Comparison of ENCODE assay signal across 8 mouse cellular contexts in the genomic region with DNA sequence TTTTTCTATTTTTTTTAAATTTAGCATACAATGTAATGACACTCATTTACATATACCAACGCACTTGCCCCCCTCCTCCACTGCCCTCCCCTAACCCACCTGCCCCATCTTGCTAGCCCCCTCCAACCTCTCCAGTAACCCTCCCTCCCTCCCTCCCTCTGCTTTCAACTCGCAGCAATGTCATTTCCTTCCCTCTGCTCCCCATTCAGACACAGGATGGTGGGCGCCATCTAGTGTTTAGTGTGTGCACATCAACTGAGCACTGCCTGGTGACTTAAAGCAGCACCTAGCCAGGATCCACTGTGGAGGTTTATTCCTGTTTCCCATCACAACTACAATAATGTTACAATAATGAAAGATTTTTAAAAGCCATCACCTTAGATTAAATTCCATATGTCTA.
A peak's percentile ranks its signal among the peaks of the same experiment; 100 is the strongest.
DNase-seq lines count a peak whose midpoint lies in the region; ATAC-seq and TF ChIP-seq lines count a peak whose summit lies in the region.

No protein-coding gene starts in this region.

- peak; percentile 58 for TF ChIP-seq CTCF in gastrocnemius, adult 2 months (IDR thresholded peaks at IDR 0.05)

- no peak overlapping the region for H3K27ac ChIP-seq in gastrocnemius, adult 2 months
- no peak overlapping the region for H3K27ac ChIP-seq in embryonic facial prominence, embryonic 10.5 days (replicated peaks)
- H3K27ac ChIP-seq in hindbrain, embryonic 11.5 days (ENCODE audit: low read depth, low read length) = no peak overlapping the region

- no peak overlapping the region for H3K4me2 ChIP-seq in hindbrain, embryonic 11.5 days (replicated peaks; ENCODE audit: low read depth, low read length)

- H3K9ac ChIP-seq in hindbrain, embryonic 11.5 days (ENCODE audit: low read depth, low read length) = no peak overlapping the region

- 3% methylated on average over 3 of the region's 3 CpGs for WGBS in embryonic facial prominence, embryonic 10.5 days
- 0% methylated on average over 3 of the region's 3 CpGs for WGBS in hindbrain, embryonic 11.5 days

- H3K36me3 ChIP-seq in embryonic facial prominence, embryonic 10.5 days (replicated peaks) = no peaks in the 10 kb centered on the region
- H3K36me3 ChIP-seq in hindbrain, embryonic 11.5 days (ENCODE audit: control insufficient read depth, insufficient read depth, low read length) = no peaks in the 10 kb centered on the region
- H3K36me3 ChIP-seq in megakaryocyte, embryonic 14.5 days (replicated peaks; ENCODE audit: low read length) = no peaks in the 10 kb centered on the region

- H3K27me3 ChIP-seq in embryonic facial prominence, embryonic 10.5 days (replicated peaks; ENCODE audit: low read depth, poor library complexity, severe bottlenecking) = no peaks in the 10 kb centered on the region
- H3K27me3 ChIP-seq in hindbrain, embryonic 11.5 days (ENCODE audit: control insufficient read depth, insufficient read depth, low read length) = no peaks in the 10 kb centered on the region
- no peaks in the 10 kb centered on the region for H3K27me3 ChIP-seq in megakaryocyte, embryonic 14.5 days (replicated peaks)

- no peaks in the 10 kb centered on the region for H3K4me1 ChIP-seq in embryonic facial prominence, embryonic 10.5 days
- no peaks in the 10 kb centered on the region for H3K4me1 ChIP-seq in hindbrain, embryonic 11.5 days (replicated peaks; ENCODE audit: control insufficient read depth, insufficient read depth, low read length)
- no peaks in the 10 kb centered on the region for H3K4me1 ChIP-seq in megakaryocyte, embryonic 14.5 days

- H3K9me3 ChIP-seq in embryonic facial prominence, embryonic 10.5 days = no peaks in the 10 kb centered on the region
- H3K9me3 ChIP-seq in hindbrain, embryonic 11.5 days (ENCODE audit: control insufficient read depth, low read length) = no peaks in the 10 kb centered on the region
- H3K9me3 ChIP-seq in megakaryocyte, embryonic 14.5 days = no peaks in the 10 kb centered on the region

- ATAC-seq in hindbrain, embryonic 11.5 days (ENCODE audit: low FRiP score) = peak; percentile 87

- H3K4me3 ChIP-seq in gastrocnemius, adult 2 months = no peak overlapping the region
- no peak overlapping the region for H3K4me3 ChIP-seq in embryonic facial prominence, embryonic 10.5 days
- H3K4me3 ChIP-seq in hindbrain, embryonic 11.5 days (ENCODE audit: low read depth, low read length) = no peak overlapping the region
- H3K4me3 ChIP-seq in megakaryocyte, embryonic 14.5 days (replicated peaks) = peak overlapping the region; percentile 42

- peak; percentile 24 for DNase-seq in gastrocnemius, adult 2 months
- no peak for DNase-seq in gastrocnemius, adult 8-10 months (ENCODE audit: low spot score in 2 of 2)
- peak; percentile 65 to 73 for DNase-seq in adrenal gland, postnatal 36 days
- peak; percentile 75 for DNase-seq in embryonic facial prominence, embryonic 10.5 days (ENCODE audit: low spot score)
- DNase-seq in hindbrain, embryonic 11.5 days (ENCODE audit: low spot score) = peak; percentile 84
- DNase-seq in layer of hippocampus, adult 8-10 months (ENCODE audit: low spot score in 2 of 2) = peak; percentile 44 to 61
- DNase-seq in right cerebral cortex, postnatal 14 days = peak; percentile 62

- intact Hi-C loops in gastrocnemius, adult 2 months (cut with DNase I) = no loop called here

Comparison
In these comparisons a context has a peak if more than half of its experiments do, and no peak if none do; other contexts are left out.
1. DNase-seq: peak in gastrocnemius, adult 2 months (single experiment), adrenal gland, postnatal 36 days (2 of 2), embryonic facial prominence, embryonic 10.5 days (single experiment), hindbrain, embryonic 11.5 days (single experiment), layer of hippocampus, adult 8-10 months (2 of 2) and right cerebral cortex, postnatal 14 days (single experiment); none in gastrocnemius, adult 8-10 months (0 of 2).